Mouse (Mus musculus) G1E (cell line): ENCODE results near the gene Nudt8.

Source experiments
- CTCF ChIP-seq: IDR thresholded peaks from 2 replicates; pipeline ENCODE4 v1.5.1; 2012; ENCODE audit warnings: low read depth, low read length, inconsistent platforms, mixed read lengths
- GATA1 ChIP-seq: IDR thresholded peaks from 2 replicates; pipeline ENCODE4 v1.6.1; 2012; ENCODE audit warnings: borderline replicate concordance, low read length, inconsistent platforms, mixed read lengths
- POLR2AphosphoS5 ChIP-seq: IDR thresholded peaks from 2 replicates; pipeline ENCODE4 v1.6.1; 2012; ENCODE audit warnings: low read depth, low read length, inconsistent platforms; ENCODE audit not compliant: insufficient replicate concordance
- TAL1 ChIP-seq: conservative IDR thresholded peaks from 2 replicates; pipeline ENCODE4 v1.6.1; 2012; ENCODE audit warnings: low read depth, low read length, inconsistent platforms, mixed read lengths

DNA sequence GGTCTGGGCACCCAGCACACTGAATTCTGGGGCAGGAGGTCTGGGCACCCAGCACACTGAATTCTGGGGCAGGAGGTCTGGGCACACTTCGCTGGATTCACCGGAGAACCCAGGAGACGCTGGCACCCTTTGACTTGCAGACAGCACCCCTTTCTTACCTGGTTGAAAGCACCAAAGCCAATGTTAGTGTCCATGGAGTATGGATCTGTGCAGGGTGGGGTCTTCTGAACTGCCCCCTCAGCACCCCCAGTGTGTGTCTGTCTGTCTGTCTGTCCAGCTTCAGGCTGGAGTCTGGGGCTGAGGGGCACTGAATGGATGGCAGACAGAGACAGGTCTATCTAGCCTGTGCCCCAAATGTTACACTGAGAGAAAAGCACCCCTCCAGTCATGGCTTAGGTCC lies 8.8 kb upstream of the Nudt8 start:
- TF ChIP-seq TAL1 (no peak), CTCF (no peak), POLR2AphosphoS5 (no peak), GATA1 (no peak)
